Mouse (Mus musculus): ENCODE measurements around the gene Slc25a24. TPM values are rescaled to one million over a fixed set of nuclear protein-coding genes. Genes with fewer than 3 reads are reported as not detected.

Gene Slc25a24
- polyA plus RNA-seq (2015; fragmentation: Nextera tagmentation; extraction: Ambion mirVana) = 35.4 and 48.2 TPM in 2 replicates

DNA sequence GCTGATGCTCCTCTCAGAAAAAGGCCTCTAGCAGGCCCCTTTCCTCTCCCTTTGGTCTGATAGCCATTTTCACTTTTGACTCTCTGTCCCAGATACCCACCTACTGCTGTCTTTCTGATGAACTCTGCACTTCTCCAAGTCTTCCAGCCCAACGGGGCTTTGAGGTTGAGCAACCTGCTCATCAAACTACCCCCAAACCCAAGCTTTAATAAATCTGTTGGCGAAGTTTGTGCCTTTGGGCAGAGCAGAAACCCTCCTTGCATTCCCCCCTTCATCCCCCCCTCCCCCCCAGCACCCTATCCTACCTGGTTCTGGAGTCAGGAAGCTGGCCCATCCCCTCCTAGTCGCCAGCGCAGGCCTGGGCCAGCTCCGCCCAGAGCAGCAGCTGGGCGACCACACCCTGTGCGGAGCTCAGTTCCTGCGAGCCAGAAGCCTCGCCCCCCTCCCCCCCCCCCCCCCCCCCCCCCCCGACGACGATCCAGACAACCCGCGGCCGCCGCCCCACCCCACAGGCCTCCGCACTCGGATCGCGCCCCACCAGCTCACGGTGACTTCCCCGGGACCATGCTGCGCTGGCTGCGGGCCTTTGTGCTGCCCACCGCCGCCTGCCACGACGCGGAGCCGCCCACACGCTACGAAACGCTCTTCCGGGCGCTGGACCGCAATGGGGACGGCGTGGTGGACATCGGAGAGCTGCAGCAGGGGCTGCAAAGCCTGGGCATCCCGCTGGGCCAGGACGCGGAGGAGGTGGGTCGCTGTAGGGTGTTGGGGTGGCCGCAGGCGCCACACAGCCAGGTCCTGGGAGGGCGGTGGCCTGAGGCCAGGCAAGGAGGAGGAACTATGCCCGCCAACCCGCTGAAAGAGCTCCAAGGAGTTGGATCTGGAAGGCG is at the start of gene Slc25a24:
Gene Slc25a24, plus strand, starts transcription at position 509 of the 890 bp plus-strand sequence.

DNA sequence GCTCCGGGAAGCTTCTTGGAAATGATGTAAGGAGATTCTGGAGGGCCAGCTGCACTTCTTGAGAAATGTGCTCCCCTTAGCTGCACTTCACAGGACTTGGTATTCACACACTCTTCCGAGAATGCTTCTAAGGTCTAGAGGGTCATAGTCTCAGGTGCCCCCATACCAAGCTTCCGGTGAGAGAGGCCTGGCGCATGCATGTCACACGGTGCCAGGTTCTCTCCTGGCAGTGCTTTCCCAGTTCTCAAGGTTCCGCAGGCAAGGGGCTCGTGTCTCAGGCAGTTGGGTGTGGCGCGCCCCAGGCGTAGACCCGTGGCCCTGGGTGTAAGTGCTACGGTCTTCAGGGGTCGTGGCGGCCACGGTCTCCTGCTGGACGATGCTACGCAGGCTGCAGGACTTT is 42.8 kb upstream of the Slc25a24 start, which contains the start of gene Slc25a54:
Gene Slc25a54, plus strand, starts transcription at position 301 of the 400 bp plus-strand sequence.

Other genes with a start within 250 kb of the Slc25a24 start
- 0.13 and 0.18 TPM in 2 replicates for gene Fndc7, start 233.1 kb upstream of the Slc25a24 start, polyA plus RNA-seq (2015; fragmentation: Nextera tagmentation; extraction: Ambion mirVana)
- gene Prpf38b, start 211.4 kb upstream of the Slc25a24 start, polyA plus RNA-seq (2015; fragmentation: Nextera tagmentation; extraction: Ambion mirVana) = 28.0 and 41.8 TPM in 2 replicates
- 0.12 and 0.34 TPM in 2 replicates for gene Henmt1, start 183.3 kb upstream of the Slc25a24 start, polyA plus RNA-seq (2015; fragmentation: Nextera tagmentation; extraction: Ambion mirVana)
- not detected in 2 replicates for gene Gm9857, start 182.7 kb upstream of the Slc25a24 start, polyA plus RNA-seq (2015; fragmentation: Nextera tagmentation; extraction: Ambion mirVana)
- 13.8 and 13.9 TPM in 2 replicates for gene Fam102b, start 95.5 kb upstream of the Slc25a24 start, polyA plus RNA-seq (2015; fragmentation: Nextera tagmentation; extraction: Ambion mirVana)
- gene Slc25a54, start 42.7 kb upstream of the Slc25a24 start, polyA plus RNA-seq (2015; fragmentation: Nextera tagmentation; extraction: Ambion mirVana) = not detected in 2 replicates
- gene Vav3, start 217.5 kb downstream of the Slc25a24 start, polyA plus RNA-seq (2015; fragmentation: Nextera tagmentation; extraction: Ambion mirVana) = 3.7 and 4.7 TPM in 2 replicates

Measured in urinary bladder, postnatal 0 days (tissue).